Mouse (Mus musculus): ENCODE results near the gene Wwtr1. TPM values are rescaled to one million over a fixed set of nuclear protein-coding genes. Genes with fewer than 3 reads are reported as not detected.

Gene Wwtr1
- polyA plus RNA-seq, 1 experiment from 2014 or later: 15.5 TPM

- Histone ChIP-seq H3K4me2 (ENCODE audit: low read depth, low read length) (no peak overlapping the region), H3K9me3 (replicated peaks; ENCODE audit: control insufficient read depth, low read length) (no peaks in the 10 kb centered on the region), H3K36me3 (ENCODE audit: control insufficient read depth, insufficient read depth, low read length) (no peaks in the 10 kb centered on the region), H3K4me3 (replicated peaks; ENCODE audit: low read length) (no peak overlapping the region), H3K4me1 (ENCODE audit: control insufficient read depth, insufficient read depth, low read length) (no peaks in the 10 kb centered on the region), H3K9ac (ENCODE audit: low read length) (no peak overlapping the region), H3K27me3 (ENCODE audit: control insufficient read depth, insufficient read depth, low read length) (no peaks in the 10 kb centered on the region), H3K27ac (ENCODE audit: low read length) (no peak overlapping the region)
- no peak for ATAC-seq (ENCODE audit: insufficient read depth, low FRiP score)
- WGBS: 93% methylated on average over 2 of the region's 2 CpGs
Measured at GRCm38 (mm10) chr3:57551210-57551609, 24.5 kb downstream of the Wwtr1 start.

GRCm38 (mm10) chr3:57550468-57551185, 25.1 kb downstream of the Wwtr1 start:
- ATAC-seq (ENCODE audit: insufficient read depth, low FRiP score): no peak
- H3K27me3 ChIP-seq (ENCODE audit: control insufficient read depth, insufficient read depth, low read length): no peaks in the 10 kb centered on the region
- H3K4me1 ChIP-seq (ENCODE audit: control insufficient read depth, insufficient read depth, low read length): no peaks in the 10 kb centered on the region
- no peak overlapping the region for H3K4me2 ChIP-seq (ENCODE audit: low read depth, low read length)
- WGBS: 79% methylated on average over 5 of the region's 5 CpGs
- H3K27ac ChIP-seq (ENCODE audit: low read length): no peak overlapping the region
- H3K36me3 ChIP-seq (ENCODE audit: control insufficient read depth, insufficient read depth, low read length): no peaks in the 10 kb centered on the region
- H3K9ac ChIP-seq (ENCODE audit: low read length): no peak overlapping the region
- H3K4me3 ChIP-seq (replicated peaks; ENCODE audit: low read length): no peak overlapping the region
- no peaks in the 10 kb centered on the region for H3K9me3 ChIP-seq (replicated peaks; ENCODE audit: control insufficient read depth, low read length)

- peak; percentile 33; the same call in 1 of the 2 replicates for ATAC-seq (ENCODE audit: insufficient read depth, low FRiP score)
- Histone ChIP-seq H3K4me1 (ENCODE audit: control insufficient read depth, insufficient read depth, low read length) (no peaks in the 10 kb centered on the region), H3K4me3 (replicated peaks; ENCODE audit: low read length) (no peak overlapping the region), H3K27me3 (ENCODE audit: control insufficient read depth, insufficient read depth, low read length) (no peaks in the 10 kb centered on the region), H3K9me3 (replicated peaks; ENCODE audit: control insufficient read depth, low read length) (no peaks in the 10 kb centered on the region), H3K27ac (ENCODE audit: low read length) (peak overlapping the region; percentile 14; the same call in 1 of the 2 replicates), H3K4me2 (ENCODE audit: low read depth, low read length) (no peak overlapping the region), H3K36me3 (ENCODE audit: control insufficient read depth, insufficient read depth, low read length) (no peaks in the 10 kb centered on the region), H3K9ac (ENCODE audit: low read length) (no peak overlapping the region)
- 65% methylated on average over 9 of the region's 9 CpGs for WGBS
Measured at GRCm38 (mm10) chr3:57544154-57544553, 31.6 kb downstream of the Wwtr1 start.

GRCm38 (mm10) chr3:57542848-57543380, 32.8 kb downstream of the Wwtr1 start:
- Histone ChIP-seq H3K4me1 (ENCODE audit: control insufficient read depth, insufficient read depth, low read length) (no peaks in the 10 kb centered on the region), H3K27me3 (ENCODE audit: control insufficient read depth, insufficient read depth, low read length) (no peaks in the 10 kb centered on the region), H3K9me3 (replicated peaks; ENCODE audit: control insufficient read depth, low read length) (no peaks in the 10 kb centered on the region), H3K9ac (ENCODE audit: low read length) (no peak overlapping the region), H3K27ac (ENCODE audit: low read length) (no peak overlapping the region), H3K4me3 (replicated peaks; ENCODE audit: low read length) (no peak overlapping the region), H3K36me3 (ENCODE audit: control insufficient read depth, insufficient read depth, low read length) (no peaks in the 10 kb centered on the region), H3K4me2 (ENCODE audit: low read depth, low read length) (no peak overlapping the region)
- ATAC-seq (ENCODE audit: insufficient read depth, low FRiP score): no peak

GRCm38 (mm10) chr3:57541205-57541604, 34.5 kb downstream of the Wwtr1 start:
- H3K4me3 ChIP-seq (replicated peaks; ENCODE audit: low read length): no peak overlapping the region
- ATAC-seq (ENCODE audit: insufficient read depth, low FRiP score): no peak
- no peaks in the 10 kb centered on the region for H3K9me3 ChIP-seq (replicated peaks; ENCODE audit: control insufficient read depth, low read length)
- no peak overlapping the region for H3K9ac ChIP-seq (ENCODE audit: low read length)
- H3K4me2 ChIP-seq (ENCODE audit: low read depth, low read length): no peak overlapping the region
- H3K36me3 ChIP-seq (ENCODE audit: control insufficient read depth, insufficient read depth, low read length): no peaks in the 10 kb centered on the region
- 62% methylated on average over 7 of the region's 7 CpGs for WGBS
- no peaks in the 10 kb centered on the region for H3K4me1 ChIP-seq (ENCODE audit: control insufficient read depth, insufficient read depth, low read length)
- no peaks in the 10 kb centered on the region for H3K27me3 ChIP-seq (ENCODE audit: control insufficient read depth, insufficient read depth, low read length)
- H3K27ac ChIP-seq (ENCODE audit: low read length): no peak overlapping the region

- H3K4me2 ChIP-seq (ENCODE audit: low read depth, low read length): no peak overlapping the region
- H3K4me1 ChIP-seq (ENCODE audit: control insufficient read depth, insufficient read depth, low read length): peaks cover 5% of the 10 kb centered on the region; the same call in 1 of the 2 replicates
- no peak overlapping the region for H3K9ac ChIP-seq (ENCODE audit: low read length)
- no peaks in the 10 kb centered on the region for H3K9me3 ChIP-seq (replicated peaks; ENCODE audit: control insufficient read depth, low read length)
- no peaks in the 10 kb centered on the region for H3K27me3 ChIP-seq (ENCODE audit: control insufficient read depth, insufficient read depth, low read length)
- H3K4me3 ChIP-seq (replicated peaks; ENCODE audit: low read length): no peak overlapping the region
- no peak overlapping the region for H3K27ac ChIP-seq (ENCODE audit: low read length)
- 33% methylated on average over 2 of the region's 2 CpGs for WGBS
- no peaks in the 10 kb centered on the region for H3K36me3 ChIP-seq (ENCODE audit: control insufficient read depth, insufficient read depth, low read length)
- no peak for ATAC-seq (ENCODE audit: insufficient read depth, low FRiP score)
Measured at GRCm38 (mm10) chr3:57540474-57540873, 35.2 kb downstream of the Wwtr1 start.

GRCm38 (mm10) chr3:57535483-57536185, 40.1 kb downstream of the Wwtr1 start:
- Histone ChIP-seq H3K9me3 (replicated peaks; ENCODE audit: control insufficient read depth, low read length) (no peaks in the 10 kb centered on the region), H3K4me3 (replicated peaks; ENCODE audit: low read length) (no peak overlapping the region), H3K27me3 (ENCODE audit: control insufficient read depth, insufficient read depth, low read length) (no peaks in the 10 kb centered on the region), H3K36me3 (ENCODE audit: control insufficient read depth, insufficient read depth, low read length) (no peaks in the 10 kb centered on the region), H3K4me1 (ENCODE audit: control insufficient read depth, insufficient read depth, low read length) (peaks cover 6% of the 10 kb centered on the region; the same call in 1 of the 2 replicates), H3K4me2 (ENCODE audit: low read depth, low read length) (no peak overlapping the region), H3K9ac (ENCODE audit: low read length) (no peak overlapping the region), H3K27ac (ENCODE audit: low read length) (no peak overlapping the region)
- 47% methylated on average over 13 of the region's 13 CpGs for WGBS
- peak; percentile 25; the same call in 1 of the 2 replicates for ATAC-seq (ENCODE audit: insufficient read depth, low FRiP score)

GRCm38 (mm10) chr3:57534450-57534849, 41.3 kb downstream of the Wwtr1 start:
- whole genome bisulfite sequencing: 66% methylated on average over 6 of the region's 6 CpGs
- Histone ChIP-seq H3K36me3 (ENCODE audit: control insufficient read depth, insufficient read depth, low read length) (no peaks in the 10 kb centered on the region), H3K27ac (ENCODE audit: low read length) (no peak overlapping the region)

GRCm38 (mm10) chr3:57533876-57534275, 41.8 kb downstream of the Wwtr1 start:
- H3K9me3 ChIP-seq (replicated peaks; ENCODE audit: control insufficient read depth, low read length): no peaks in the 10 kb centered on the region
- no peak overlapping the region for H3K4me2 ChIP-seq (ENCODE audit: low read depth, low read length)
- peaks cover 6% of the 10 kb centered on the region; the same call in 1 of the 2 replicates for H3K4me1 ChIP-seq (ENCODE audit: control insufficient read depth, insufficient read depth, low read length)
- no peaks in the 10 kb centered on the region for H3K36me3 ChIP-seq (ENCODE audit: control insufficient read depth, insufficient read depth, low read length)
- ATAC-seq (ENCODE audit: insufficient read depth, low FRiP score): no peak
- no peaks in the 10 kb centered on the region for H3K27me3 ChIP-seq (ENCODE audit: control insufficient read depth, insufficient read depth, low read length)
- no peak overlapping the region for H3K9ac ChIP-seq (ENCODE audit: low read length)
- 0 out of 2 replicates have a peak overlapping the region, but pooled peaks have one; percentile 4 for H3K27ac ChIP-seq (ENCODE audit: low read length)
- WGBS: 84% methylated on average over 9 of the region's 9 CpGs
- no peak overlapping the region for H3K4me3 ChIP-seq (replicated peaks; ENCODE audit: low read length)

More at GRCm38 (mm10) chr3:57534450-57534849, 41.3 kb downstream of the Wwtr1 start:
- H3K4me3 ChIP-seq (replicated peaks; ENCODE audit: low read length): no peak overlapping the region
- peaks cover 6% of the 10 kb centered on the region; the same call in 1 of the 2 replicates for H3K4me1 ChIP-seq (ENCODE audit: control insufficient read depth, insufficient read depth, low read length)
- H3K27me3 ChIP-seq (ENCODE audit: control insufficient read depth, insufficient read depth, low read length): no peaks in the 10 kb centered on the region
- H3K4me2 ChIP-seq (ENCODE audit: low read depth, low read length): no peak overlapping the region
- H3K9ac ChIP-seq (ENCODE audit: low read length): no peak overlapping the region
- H3K9me3 ChIP-seq (replicated peaks; ENCODE audit: control insufficient read depth, low read length): no peaks in the 10 kb centered on the region
- no peak for ATAC-seq (ENCODE audit: insufficient read depth, low FRiP score)

All from stomach, embryonic 16.5 days (tissue).